Comparison of ENCODE assay signal across 26 mouse cellular contexts in the genomic region with DNA sequence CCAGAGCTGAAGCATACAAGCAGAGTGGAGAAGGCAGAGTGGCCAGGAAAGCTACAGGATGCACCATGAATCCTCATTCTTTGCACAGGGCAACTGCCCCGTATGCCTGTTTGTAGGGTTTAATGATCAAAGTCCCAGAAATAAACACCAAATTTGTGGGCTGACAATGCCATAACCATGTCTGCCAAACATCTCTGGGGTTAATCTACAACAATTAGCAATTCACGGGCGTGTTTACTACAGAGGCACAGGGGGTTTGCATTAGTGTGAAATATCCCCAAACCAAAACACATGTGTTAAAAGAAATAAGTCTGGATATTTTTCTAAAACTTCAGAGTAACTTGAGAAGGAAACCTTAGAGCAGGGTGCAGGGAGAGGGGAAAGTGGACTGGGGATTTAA.
A peak's percentile ranks its signal among the peaks of the same experiment; 100 is the strongest.
DNase-seq lines count a peak whose midpoint lies in the region; ATAC-seq lines count a peak whose summit lies in the region.
"Had no signal": no experiment of that assay in that cellular context is flagged by ENCODE, and none has a peak within 500 bp of the region (broad histone marks: within the 10 kb centered on the region; RNA-seq: fewer than 3 reads in every experiment).

No protein-coding gene starts in this region.

- H3K9me3 ChIP-seq in embryonic facial prominence, embryonic 10.5 days: no peaks in the 10 kb centered on the region
- no peaks in the 10 kb centered on the region for H3K9me3 ChIP-seq in embryonic facial prominence, embryonic 13.5 days
- H3K9me3 ChIP-seq in limb, embryonic 12.5 days: no peaks in the 10 kb centered on the region
- H3K9me3 ChIP-seq in forebrain, embryonic 11.5 days (ENCODE audit: control insufficient read depth, low read length): no peaks in the 10 kb centered on the region
- H3K9me3 ChIP-seq: forebrain, embryonic 12.5 days; heart, embryonic 12.5 days; heart, embryonic 15.5 days; hindbrain, embryonic 10.5 days; hindbrain, embryonic 13.5 days; intestine, embryonic 15.5 days had no signal

- WGBS in embryonic facial prominence, embryonic 10.5 days: 41% methylated on average over 3 of the region's 3 CpGs
- WGBS in embryonic facial prominence, embryonic 13.5 days: 17% methylated on average over 3 of the region's 3 CpGs
- WGBS in limb, embryonic 12.5 days: 12% methylated on average over 3 of the region's 3 CpGs
- 79% methylated on average over 3 of the region's 3 CpGs for WGBS in forebrain, embryonic 11.5 days

- H3K4me1 ChIP-seq in embryonic facial prominence, embryonic 10.5 days: peaks cover 19% of the 10 kb centered on the region
- H3K4me1 ChIP-seq in embryonic facial prominence, embryonic 13.5 days: peaks cover 20% of the 10 kb centered on the region
- H3K4me1 ChIP-seq in limb, embryonic 12.5 days (replicated peaks): peaks cover 28% of the 10 kb centered on the region
- no peaks in the 10 kb centered on the region for H3K4me1 ChIP-seq in forebrain, embryonic 11.5 days (replicated peaks; ENCODE audit: control insufficient read depth, insufficient read depth, low read length)
- H3K4me1 ChIP-seq: forebrain, embryonic 12.5 days; heart, embryonic 12.5 days; heart, embryonic 15.5 days; hindbrain, embryonic 10.5 days; intestine, embryonic 15.5 days had no signal

- H3K9ac ChIP-seq in embryonic facial prominence, embryonic 13.5 days: no peak overlapping the region
- no peak overlapping the region for H3K9ac ChIP-seq in limb, embryonic 12.5 days (replicated peaks)
- H3K9ac ChIP-seq in forebrain, embryonic 11.5 days (ENCODE audit: low read length): no peak overlapping the region
- H3K9ac ChIP-seq: forebrain, embryonic 12.5 days; heart, embryonic 12.5 days; heart, embryonic 15.5 days; hindbrain, embryonic 13.5 days; intestine, embryonic 15.5 days had no signal

- ATAC-seq in embryonic facial prominence, embryonic 13.5 days (ENCODE audit: insufficient number of reproducible peaks, insufficient read depth, low FRiP score, low TSS enrichment, low read depth): no peak
- ATAC-seq in limb, embryonic 12.5 days (ENCODE audit: insufficient number of reproducible peaks, insufficient read depth, low FRiP score, low TSS enrichment, low read depth): no peak
- no peak for ATAC-seq in forebrain, embryonic 11.5 days (replicated peaks; ENCODE audit: low FRiP score)
- ATAC-seq: activated CD4-positive, CD25-positive, alpha-beta regulatory T cell, adult 4 months; forebrain, embryonic 16.5 days; hindbrain, embryonic 16.5 days; intestine, embryonic 15.5 days had no signal

- no peak overlapping the region for H3K4me2 ChIP-seq in embryonic facial prominence, embryonic 13.5 days
- H3K4me2 ChIP-seq in limb, embryonic 12.5 days: peak overlapping the region; percentile 10; the same call in 1 of the 2 replicates
- H3K4me2 ChIP-seq in forebrain, embryonic 11.5 days (ENCODE audit: low read depth, low read length, severe bottlenecking): no peak overlapping the region
- H3K4me2 ChIP-seq: forebrain, embryonic 12.5 days; heart, embryonic 12.5 days; heart, embryonic 15.5 days; hindbrain, embryonic 13.5 days; intestine, embryonic 15.5 days had no signal

- H3K27ac ChIP-seq in embryonic facial prominence, embryonic 10.5 days (replicated peaks): no peak overlapping the region; the same call in 1 of the 2 replicates
- H3K27ac ChIP-seq in embryonic facial prominence, embryonic 13.5 days: peak overlapping the region; percentile 45
- peak overlapping the region; percentile 74; the same call in 1 of the 2 replicates for H3K27ac ChIP-seq in limb, embryonic 12.5 days
- H3K27ac ChIP-seq in forebrain, embryonic 11.5 days (ENCODE audit: low read depth, low read length): no peak overlapping the region
- H3K27ac ChIP-seq: forebrain, embryonic 12.5 days; gastrocnemius, adult 2 months; heart, embryonic 15.5 days; hindbrain, embryonic 10.5 days; hindbrain, embryonic 13.5 days; intestine, embryonic 15.5 days had no signal

- peak; percentile 17 for DNase-seq in embryonic facial prominence, embryonic 10.5 days (ENCODE audit: low spot score)
- peak; percentile 52 for DNase-seq in forelimb bud, embryonic 11.5 days (ENCODE audit: low read depth, low spot score)
- DNase-seq in left cerebral cortex, adult 18-20 months (ENCODE audit: low spot score in 2 of 2): no peak
- DNase-seq in embryo, embryonic 9.5 days (ENCODE audit: extremely low spot score): no peak
- no peak for DNase-seq in forebrain, embryonic 11.5 days (ENCODE audit: low spot score)
- DNase-seq: adrenal gland, postnatal 10 days; adrenal gland, postnatal 36 days; cerebellum, adult 18-20 months; cerebellum, adult 9-10 months; cerebellum, postnatal 14 days; gastrocnemius, adult 2 months; gastrocnemius, postnatal 14 days; heart, adult 11 months; heart, postnatal 10 days; heart, postnatal 36 days had no signal

- H3K4me3 ChIP-seq in embryonic facial prominence, embryonic 10.5 days: no peak overlapping the region
- H3K4me3 ChIP-seq in embryonic facial prominence, embryonic 13.5 days: no peak overlapping the region
- H3K4me3 ChIP-seq in limb, embryonic 12.5 days (replicated peaks): no peak overlapping the region
- H3K4me3 ChIP-seq in forebrain, embryonic 11.5 days (ENCODE audit: low read depth, low read length): no peak overlapping the region
- H3K4me3 ChIP-seq: forebrain, embryonic 12.5 days; gastrocnemius, adult 2 months; heart, embryonic 12.5 days; heart, embryonic 15.5 days; hindbrain, embryonic 10.5 days; hindbrain, embryonic 13.5 days; intestine, embryonic 15.5 days had no signal

- no peaks in the 10 kb centered on the region for H3K36me3 ChIP-seq in embryonic facial prominence, embryonic 10.5 days (replicated peaks)
- peaks cover 5% of the 10 kb centered on the region; the same call in 1 of the 2 replicates for H3K36me3 ChIP-seq in embryonic facial prominence, embryonic 13.5 days
- H3K36me3 ChIP-seq in limb, embryonic 12.5 days: 0 out of 2 replicates have a peak, but pooled peaks cover 3% of the 10 kb centered on the region
- H3K36me3 ChIP-seq in forebrain, embryonic 11.5 days (ENCODE audit: control insufficient read depth, insufficient read depth, low read length): no peaks in the 10 kb centered on the region
- H3K36me3 ChIP-seq: forebrain, embryonic 12.5 days; heart, embryonic 15.5 days; hindbrain, embryonic 10.5 days; hindbrain, embryonic 13.5 days; intestine, embryonic 15.5 days had no signal

- H3K27me3 ChIP-seq in embryonic facial prominence, embryonic 10.5 days (replicated peaks; ENCODE audit: low read depth, poor library complexity, severe bottlenecking): no peaks in the 10 kb centered on the region
- no peaks in the 10 kb centered on the region for H3K27me3 ChIP-seq in embryonic facial prominence, embryonic 13.5 days
- H3K27me3 ChIP-seq in limb, embryonic 12.5 days: peaks cover 29% of the 10 kb centered on the region
- no peaks in the 10 kb centered on the region for H3K27me3 ChIP-seq in forebrain, embryonic 11.5 days (ENCODE audit: control insufficient read depth, insufficient read depth, low read length)
- H3K27me3 ChIP-seq: forebrain, embryonic 12.5 days; heart, embryonic 12.5 days; heart, embryonic 15.5 days; hindbrain, embryonic 13.5 days; intestine, embryonic 15.5 days had no signal

Comparison
In these comparisons a context has a peak if more than half of its experiments do, and no peak if none do; other contexts are left out.
1. H3K27ac ChIP-seq: peak in embryonic facial prominence, embryonic 13.5 days (single experiment) and limb, embryonic 12.5 days (single experiment); none in embryonic facial prominence, embryonic 10.5 days (single experiment) and forebrain, embryonic 11.5 days (single experiment).
2. DNase-seq: peak in embryonic facial prominence, embryonic 10.5 days (single experiment) and forelimb bud, embryonic 11.5 days (single experiment); none in left cerebral cortex, adult 18-20 months (0 of 2), embryo, embryonic 9.5 days (single experiment) and forebrain, embryonic 11.5 days (single experiment).